Mouse (Mus musculus) lung, postnatal 0 days (tissue): Measurements from ENCODE around the gene Afdn. TPM values are rescaled to one million over a fixed set of nuclear protein-coding genes. Genes with fewer than 3 reads are reported as not detected.
A peak's percentile ranks its signal among the peaks of the same experiment; 100 is the strongest.

Source experiments
- ATAC-seq: fragments of 200-750 bp; cut with Nextera tagmentation; 2 replicates; pipeline ENCODE4 v1.8.0; 2017; ENCODE audit warnings: moderate library complexity
- DNase-seq: peaks from one replicate; pipeline ENCODE4 v3.0.0-alpha.2; 2016; ENCODE audit warnings: low spot score
- H3K27ac ChIP-seq: fragments of 300-500 bp; sonication (generic); 2 replicates; pipeline ENCODE4 v1.5.1; 2014; ENCODE audit warnings: antibody characterized with exemption, mild to moderate bottlenecking, low read length, mixed read lengths
- H3K27me3 ChIP-seq: fragments of 300-500 bp; sonication (generic); replicated peaks from 2 replicates; pipeline ENCODE4 v1.6.1; 2014; ENCODE audit warnings: low read length, mixed read lengths; ENCODE audit not compliant: insufficient read depth
- H3K36me3 ChIP-seq: fragments of 300-500 bp; sonication (generic); 2 replicates; pipeline ENCODE4 v1.6.1; 2014; ENCODE audit warnings: low read length, mixed read lengths; ENCODE audit not compliant: insufficient read depth
- H3K4me1 ChIP-seq: fragments of 300-500 bp; sonication (generic); 2 replicates; pipeline ENCODE4 v1.6.1; 2014; ENCODE audit warnings: antibody characterized with exemption, low read depth, low read length, mixed read lengths; ENCODE audit not compliant: insufficient read depth
- H3K4me2 ChIP-seq: fragments of 300-500 bp; sonication (generic); replicated peaks from 2 replicates; pipeline ENCODE4 v1.6.1; 2014; ENCODE audit warnings: low read depth, mild to moderate bottlenecking, low read length, moderate library complexity, mixed read lengths
- H3K4me3 ChIP-seq: fragments of 300-500 bp; sonication (generic); 2 replicates; pipeline ENCODE4 v1.5.1; 2014; ENCODE audit warnings: low read depth, low read length
- H3K9ac ChIP-seq: fragments of 300-500 bp; sonication (generic); replicated peaks from 2 replicates; pipeline ENCODE4 v1.6.1; 2014; ENCODE audit warnings: low read depth, mild to moderate bottlenecking
- H3K9me3 ChIP-seq: fragments of 300-500 bp; sonication (generic); 2 replicates; pipeline ENCODE4 v1.6.1; 2016; ENCODE audit warnings: low read length, mixed read lengths
- CTCF ChIP-seq: IDR thresholded peaks from 2 replicates; pipeline ENCODE4 v1.5.1; 2016; ENCODE audit warnings: antibody characterized with exemption, mild to moderate bottlenecking
- EP300 ChIP-seq: IDR thresholded peaks from 2 replicates; pipeline ENCODE4 v1.6.1; 2016; ENCODE audit warnings: antibody characterized with exemption, mild to moderate bottlenecking, control low read depth
- WGBS: fragments of 180-500 bp; shearing (Covaris S2); extraction: QIAGEN DNeasy Blood & Tissue Kit; methylation state at CpG from one replicate; pipeline ENCODE4 v1.1.7; 2014; 5-methylcytosine and 5-hydroxymethylcytosine counted together
- polyA plus RNA-seq: library from polyadenylated mRNA; unstranded; fragments of >200 nt; fragmentation: Nextera tagmentation; extraction: Ambion mirVana; gene quantifications from 2 replicates; pipeline ENCODE4 v1.2.1, GENCODE M21; 2015

Gene Afdn
- polyA plus RNA-seq, 1 experiment from 2014 or later, result 148 TPM

GRCm38 (mm10) chr17:13907082-13907481 is 146.7 kb downstream of the Afdn start:
- 0 out of 2 replicates have a peak, but pooled peaks cover 6% of the 10 kb centered on the region for H3K36me3 ChIP-seq
- no peak overlapping the region for H3K4me3 ChIP-seq
- TF ChIP-seq EP300, result no peak
- no peak for TF ChIP-seq CTCF
- no peak for DNase-seq
- no peaks in the 10 kb centered on the region for H3K27me3 ChIP-seq
- ATAC-seq, result no peak
- no peak overlapping the region for H3K9ac ChIP-seq
- H3K27ac ChIP-seq, result no peak overlapping the region
- no peaks in the 10 kb centered on the region for H3K4me1 ChIP-seq
- H3K4me2 ChIP-seq, result no peak overlapping the region
- no peaks in the 10 kb centered on the region for H3K9me3 ChIP-seq
- WGBS, result 95% methylated on average over 5 of the region's 5 CpGs

- WGBS, result 93% methylated on average over 1 of the region's 1 CpGs
- Histone ChIP-seq H3K4me3 (no peak overlapping the region), H3K27me3 (no peaks in the 10 kb centered on the region), H3K4me2 (no peak overlapping the region), H3K27ac (no peak overlapping the region), H3K4me1 (no peaks in the 10 kb centered on the region), H3K9ac (no peak overlapping the region), H3K36me3 (0 out of 2 replicates have a peak, but pooled peaks cover 6% of the 10 kb centered on the region), H3K9me3 (no peaks in the 10 kb centered on the region)
- no peak for DNase-seq
- TF ChIP-seq CTCF, result no peak
- no peak for TF ChIP-seq EP300
- no peak for ATAC-seq
Measured at GRCm38 (mm10) chr17:13907681-13908080, 147.3 kb downstream of the Afdn start.

- Histone ChIP-seq H3K4me2 (no peak overlapping the region), H3K4me3 (no peak overlapping the region), H3K9me3 (no peaks in the 10 kb centered on the region), H3K27ac (peak overlapping the region; percentile 11; the same call in 1 of the 2 replicates), H3K27me3 (no peaks in the 10 kb centered on the region), H3K36me3 (no peaks in the 10 kb centered on the region), H3K9ac (no peak overlapping the region), H3K4me1 (0 out of 2 replicates have a peak, but pooled peaks cover 3% of the 10 kb centered on the region)
- no peak for ATAC-seq
- DNase-seq, result peak; percentile 22
- WGBS, result 27% methylated on average over 4 of the region's 4 CpGs
- TF ChIP-seq CTCF (no peak), EP300 (no peak)
Measured at GRCm38 (mm10) chr17:13913951-13914350, 153.6 kb downstream of the Afdn start.

GRCm38 (mm10) chr17:13914531-13914930 is 154.2 kb downstream of the Afdn start:
- ATAC-seq, result peak; percentile 95

GRCm38 (mm10) chr17:13920771-13921170 is 160.4 kb downstream of the Afdn start:
- ATAC-seq (peak; percentile 51), DNase-seq (no peak)

More at GRCm38 (mm10) chr17:13914531-13914930, 154.2 kb downstream of the Afdn start:
- no peaks in the 10 kb centered on the region for H3K36me3 ChIP-seq
- no peaks in the 10 kb centered on the region for H3K27me3 ChIP-seq
- TF ChIP-seq EP300, result peak; percentile 95
- TF ChIP-seq CTCF, result no peak
- no peaks in the 10 kb centered on the region for H3K9me3 ChIP-seq
- peak overlapping the region; percentile 32 for H3K27ac ChIP-seq
- H3K4me1 ChIP-seq, result 0 out of 2 replicates have a peak, but pooled peaks cover 3% of the 10 kb centered on the region
- DNase-seq, result peak; percentile 94
- 32% methylated on average over 4 of the region's 4 CpGs for WGBS
- H3K9ac ChIP-seq, result no peak overlapping the region
- H3K4me2 ChIP-seq, result no peak overlapping the region
- H3K4me3 ChIP-seq, result no peak overlapping the region

GRCm38 (mm10) chr17:13923418-13923817 is 163.1 kb downstream of the Afdn start:
- no peaks in the 10 kb centered on the region for H3K27me3 ChIP-seq
- ATAC-seq (peak; percentile 43; the same call in 1 of the 2 replicates), DNase-seq (no peak)
- WGBS, result 49% methylated on average over 2 of the region's 2 CpGs
- no peak overlapping the region for H3K9ac ChIP-seq
- H3K9me3 ChIP-seq, result no peaks in the 10 kb centered on the region
- H3K4me3 ChIP-seq, result no peak overlapping the region
- TF ChIP-seq CTCF (no peak), EP300 (no peak)
- H3K36me3 ChIP-seq, result no peaks in the 10 kb centered on the region
- H3K27ac ChIP-seq, result no peak overlapping the region
- H3K4me1 ChIP-seq, result no peaks in the 10 kb centered on the region
- no peak overlapping the region for H3K4me2 ChIP-seq

More at GRCm38 (mm10) chr17:13920771-13921170, 160.4 kb downstream of the Afdn start:
- no peaks in the 10 kb centered on the region for H3K4me1 ChIP-seq
- no peak for TF ChIP-seq CTCF
- TF ChIP-seq EP300, result peak; percentile 92
- H3K9ac ChIP-seq, result no peak overlapping the region
- no peak overlapping the region for H3K4me3 ChIP-seq
- no peaks in the 10 kb centered on the region for H3K9me3 ChIP-seq
- no peaks in the 10 kb centered on the region for H3K27me3 ChIP-seq
- no peaks in the 10 kb centered on the region for H3K36me3 ChIP-seq
- H3K4me2 ChIP-seq, result no peak overlapping the region
- WGBS, result 25% methylated on average over 2 of the region's 2 CpGs
- no peak overlapping the region for H3K27ac ChIP-seq

GRCm38 (mm10) chr17:13924588-13924987 is 164.2 kb downstream of the Afdn start:
- no peaks in the 10 kb centered on the region for H3K9me3 ChIP-seq
- H3K4me3 ChIP-seq, result no peak overlapping the region
- H3K4me2 ChIP-seq, result no peak overlapping the region
- no peaks in the 10 kb centered on the region for H3K4me1 ChIP-seq
- ATAC-seq, result no peak
- 91% methylated on average over 2 of the region's 2 CpGs for WGBS
- no peak overlapping the region for H3K9ac ChIP-seq
- no peaks in the 10 kb centered on the region for H3K36me3 ChIP-seq
- DNase-seq, result no peak
- H3K27ac ChIP-seq, result no peak overlapping the region
- no peak for TF ChIP-seq EP300
- TF ChIP-seq CTCF, result no peak
- no peaks in the 10 kb centered on the region for H3K27me3 ChIP-seq
